Mouse (Mus musculus): ENCODE measurements around the gene Sipa1l1. TPM values are rescaled to one million over a fixed set of nuclear protein-coding genes. Genes with fewer than 3 reads are reported as not detected.
A peak's percentile ranks its signal among the peaks of the same experiment; 100 is the strongest.

Sipa1l1 gene
- polyA plus RNA-seq, 1 experiment from 2014 or later: 25.6 TPM

DNA sequence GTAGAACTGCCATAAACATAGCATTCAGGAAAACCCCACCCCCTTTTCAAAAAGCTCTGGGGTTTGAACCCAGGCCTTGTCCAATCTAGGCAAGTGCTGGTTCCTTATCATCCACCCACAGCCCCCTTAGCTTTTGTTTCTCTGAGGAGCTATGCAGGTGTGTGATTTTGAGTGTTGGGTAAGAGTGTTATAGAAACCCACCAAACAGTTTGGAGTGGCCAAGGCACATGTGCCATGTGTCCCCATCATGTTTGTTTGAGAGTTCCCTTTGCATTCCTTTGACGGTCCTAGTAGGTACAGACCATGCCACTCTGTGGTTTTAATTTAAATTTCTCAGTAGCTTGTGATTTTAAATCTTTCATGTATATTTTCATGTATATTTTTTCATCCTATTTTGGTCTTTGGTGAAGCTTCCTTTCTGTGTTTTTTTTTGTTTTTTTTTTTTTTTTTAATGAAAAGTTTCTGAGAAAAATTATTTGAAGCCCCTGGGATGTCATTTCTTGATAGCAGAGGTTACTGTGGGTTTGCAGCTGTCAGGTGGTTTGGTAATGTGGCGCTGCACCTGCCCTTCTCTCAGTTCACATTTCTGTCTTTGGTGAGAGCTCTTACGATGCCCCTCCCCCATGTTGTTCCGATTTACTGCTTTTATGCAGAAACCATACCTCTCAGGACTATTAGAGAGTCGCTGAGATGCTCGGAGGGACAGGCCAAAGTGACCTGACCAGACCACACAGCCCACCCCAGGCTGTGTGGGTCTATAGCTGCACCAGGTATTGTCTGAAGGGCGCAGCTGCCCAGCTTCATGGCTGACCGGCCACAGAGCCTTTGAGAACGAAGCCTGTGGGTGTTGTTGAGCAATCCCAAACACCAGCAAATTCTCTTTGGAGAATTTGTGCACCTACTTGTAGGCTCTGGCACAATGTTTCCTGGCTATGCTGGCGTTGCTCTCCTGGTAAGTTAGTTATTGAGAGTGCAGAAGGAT is 126.1 kb downstream of the Sipa1l1 start:
- no peaks in the 10 kb centered on the region for H3K4me1 ChIP-seq
- 70% methylated on average over 10 of the region's 10 CpGs for WGBS

DNA sequence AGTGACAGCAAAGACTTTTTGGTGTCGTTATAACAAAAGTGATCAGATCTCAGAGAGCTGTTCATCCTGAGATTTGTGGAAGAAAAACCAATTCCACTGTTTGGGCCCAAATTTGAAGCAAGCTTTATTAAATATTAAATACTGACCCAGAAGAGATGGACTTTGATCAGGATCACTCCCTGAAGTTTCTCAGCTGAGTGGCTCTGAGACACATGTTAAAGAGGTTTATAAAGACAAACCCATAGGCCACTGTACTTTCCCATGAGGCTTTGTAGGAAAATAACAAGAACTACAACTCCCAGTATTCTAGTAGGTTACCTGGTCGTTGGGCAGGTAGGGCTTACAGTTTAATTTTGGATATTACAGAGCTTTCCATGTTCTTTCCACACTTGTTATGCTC is 127.2 kb downstream of the Sipa1l1 start:
- 90% methylated on average over 2 of the region's 2 CpGs for WGBS
- no peak for ATAC-seq (replicated peaks)
- no peaks in the 10 kb centered on the region for H3K27me3 ChIP-seq
- no peak overlapping the region for H3K4me3 ChIP-seq
- H3K9ac ChIP-seq (replicated peaks): no peak overlapping the region
- no peaks in the 10 kb centered on the region for H3K36me3 ChIP-seq
- no peaks in the 10 kb centered on the region for H3K9me3 ChIP-seq
- no peaks in the 10 kb centered on the region for H3K4me1 ChIP-seq
- no peak overlapping the region for H3K4me2 ChIP-seq (replicated peaks)
- H3K27ac ChIP-seq (replicated peaks): no peak overlapping the region

More for the DNA sequence above, 126.1 kb downstream of the Sipa1l1 start:
- no peak overlapping the region for H3K27ac ChIP-seq (replicated peaks)
- H3K9me3 ChIP-seq: no peaks in the 10 kb centered on the region
- no peak overlapping the region for H3K4me2 ChIP-seq (replicated peaks)
- H3K36me3 ChIP-seq: no peaks in the 10 kb centered on the region
- H3K27me3 ChIP-seq: no peaks in the 10 kb centered on the region
- no peak for ATAC-seq (replicated peaks)
- H3K9ac ChIP-seq (replicated peaks): no peak overlapping the region
- H3K4me3 ChIP-seq: no peak overlapping the region

DNA sequence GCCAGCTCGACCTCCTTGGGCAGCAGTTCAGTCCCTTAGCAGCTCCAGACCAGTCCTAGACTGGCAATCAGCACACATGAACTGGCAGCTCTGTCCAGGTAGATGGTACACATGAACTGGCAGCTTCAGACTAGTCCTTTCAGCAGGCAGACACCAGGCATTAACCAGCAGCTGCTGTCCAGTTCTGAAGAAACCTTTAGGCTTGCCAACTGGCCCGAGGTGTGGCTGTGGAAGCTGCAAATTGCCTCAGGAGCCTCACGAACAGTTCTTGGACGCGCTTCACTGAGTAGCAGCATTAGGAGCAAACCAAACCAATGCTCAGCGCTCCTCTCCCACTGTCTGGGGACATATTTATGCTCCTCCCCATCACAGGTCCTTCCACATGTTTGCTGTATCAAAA is 128.1 kb downstream of the Sipa1l1 start:
- ATAC-seq (replicated peaks): no peak
- no peaks in the 10 kb centered on the region for H3K4me1 ChIP-seq
- H3K27me3 ChIP-seq: no peaks in the 10 kb centered on the region
- no peak overlapping the region for H3K27ac ChIP-seq (replicated peaks)
- no peak overlapping the region for H3K4me3 ChIP-seq
- WGBS: 80% methylated on average over 6 of the region's 6 CpGs
- no peaks in the 10 kb centered on the region for H3K9me3 ChIP-seq
- H3K4me2 ChIP-seq (replicated peaks): no peak overlapping the region
- H3K36me3 ChIP-seq: no peaks in the 10 kb centered on the region
- H3K9ac ChIP-seq (replicated peaks): no peak overlapping the region

DNA sequence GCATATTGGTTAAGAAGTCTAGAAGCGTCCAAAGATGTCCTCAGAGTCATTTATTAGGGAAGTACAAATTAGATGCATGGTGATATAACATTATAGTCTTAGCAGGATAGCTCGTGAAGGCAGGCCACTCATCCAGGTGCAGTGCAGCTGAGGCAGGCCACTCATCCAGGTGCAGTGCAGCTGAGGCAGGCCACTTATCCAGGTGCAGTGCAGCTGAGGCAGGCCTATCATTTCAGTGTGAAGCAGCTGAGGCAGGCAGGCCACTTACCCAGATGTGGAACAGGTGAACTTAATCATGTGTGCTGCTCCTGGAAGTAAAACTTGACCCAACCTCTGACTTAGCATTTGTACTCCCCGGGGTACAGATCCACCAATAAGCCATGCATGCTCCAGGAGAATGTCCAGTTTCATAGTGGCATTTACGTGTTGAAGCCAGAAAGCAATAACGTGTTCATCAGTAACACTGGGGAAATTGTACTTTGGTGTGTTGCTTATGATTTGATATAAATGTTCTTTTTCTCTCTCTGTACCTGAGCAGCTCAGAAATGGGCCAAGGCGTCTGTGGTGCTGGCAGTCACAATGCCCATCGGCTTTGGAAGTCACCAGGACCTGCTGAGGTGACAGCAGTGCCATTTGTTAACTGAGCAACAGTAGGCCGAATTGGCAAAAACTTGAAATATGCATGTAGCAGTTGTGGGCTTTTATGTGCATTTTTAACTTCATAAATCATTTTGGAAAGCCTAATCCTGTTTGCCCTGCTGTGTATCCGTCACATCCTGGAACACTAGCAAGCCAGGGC is 129.7 kb downstream of the Sipa1l1 start:
- Histone ChIP-seq H3K9me3 (no peaks in the 10 kb centered on the region), H3K4me2 (replicated peaks) (no peak overlapping the region), H3K36me3 (no peaks in the 10 kb centered on the region), H3K27me3 (no peaks in the 10 kb centered on the region), H3K4me1 (peaks cover 2% of the 10 kb centered on the region; the same call in 1 of the 2 replicates), H3K4me3 (no peak overlapping the region), H3K9ac (replicated peaks) (no peak overlapping the region), H3K27ac (replicated peaks) (no peak overlapping the region)
- 91% methylated on average over 9 of the region's 9 CpGs for WGBS
- no peak for ATAC-seq (replicated peaks)

DNA sequence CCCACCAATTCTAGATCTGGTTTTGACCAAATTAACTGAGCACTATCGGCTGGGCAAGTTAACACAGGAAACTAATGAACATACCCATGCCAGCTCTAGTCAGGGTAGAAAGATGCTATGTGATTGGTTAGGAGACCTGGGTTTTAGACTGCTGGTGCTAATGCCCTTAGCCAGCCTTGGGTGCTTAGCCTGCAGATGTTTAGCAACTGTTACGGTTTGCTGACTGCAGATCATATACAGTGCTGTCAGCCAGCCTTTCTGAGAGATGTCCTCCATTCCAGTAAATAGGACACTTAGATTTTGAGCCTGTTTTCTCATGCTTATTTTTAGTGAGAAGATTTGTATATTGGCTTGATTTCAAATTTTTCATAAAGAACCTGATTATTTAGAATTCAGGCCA is 135.0 kb downstream of the Sipa1l1 start:
- Histone ChIP-seq H3K27me3 (no peaks in the 10 kb centered on the region), H3K36me3 (no peaks in the 10 kb centered on the region), H3K9ac (replicated peaks) (no peak overlapping the region), H3K9me3 (no peaks in the 10 kb centered on the region), H3K4me2 (replicated peaks) (no peak overlapping the region), H3K4me1 (peaks cover 15% of the 10 kb centered on the region), H3K4me3 (no peak overlapping the region), H3K27ac (replicated peaks) (peak overlapping the region; percentile 14; the same call in 1 of the 2 replicates)
- ATAC-seq (replicated peaks): no peak
- 81% methylated on average over 2 of the region's 2 CpGs for WGBS

DNA sequence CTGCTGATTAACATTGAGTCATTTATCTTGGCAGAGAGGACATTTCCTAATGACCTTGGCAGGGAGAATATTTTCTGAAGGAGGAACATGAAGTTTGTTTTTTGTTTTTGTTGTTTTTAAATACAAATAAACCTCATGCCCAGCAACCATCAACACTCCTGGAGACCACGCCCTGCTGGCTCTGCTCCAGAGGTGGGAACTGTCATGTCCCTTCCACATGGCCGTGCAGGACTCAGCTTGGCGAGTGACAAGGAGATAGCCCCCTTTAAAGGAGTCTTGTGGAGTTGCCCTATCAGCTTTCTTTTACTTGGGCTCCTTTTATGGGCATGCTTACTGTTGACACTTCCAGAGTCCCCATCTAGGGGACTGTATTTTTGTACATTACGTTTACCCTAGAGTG is 136.9 kb downstream of the Sipa1l1 start:
- 73% methylated on average over 4 of the region's 4 CpGs for WGBS
- no peak overlapping the region for H3K27ac ChIP-seq (replicated peaks)
- H3K9ac ChIP-seq (replicated peaks): no peak overlapping the region
- no peak overlapping the region for H3K4me3 ChIP-seq
- ATAC-seq (replicated peaks): no peak
- no peaks in the 10 kb centered on the region for H3K27me3 ChIP-seq
- peaks cover 15% of the 10 kb centered on the region for H3K4me1 ChIP-seq
- no peaks in the 10 kb centered on the region for H3K36me3 ChIP-seq
- no peak overlapping the region for H3K4me2 ChIP-seq (replicated peaks)
- H3K9me3 ChIP-seq: no peaks in the 10 kb centered on the region

DNA sequence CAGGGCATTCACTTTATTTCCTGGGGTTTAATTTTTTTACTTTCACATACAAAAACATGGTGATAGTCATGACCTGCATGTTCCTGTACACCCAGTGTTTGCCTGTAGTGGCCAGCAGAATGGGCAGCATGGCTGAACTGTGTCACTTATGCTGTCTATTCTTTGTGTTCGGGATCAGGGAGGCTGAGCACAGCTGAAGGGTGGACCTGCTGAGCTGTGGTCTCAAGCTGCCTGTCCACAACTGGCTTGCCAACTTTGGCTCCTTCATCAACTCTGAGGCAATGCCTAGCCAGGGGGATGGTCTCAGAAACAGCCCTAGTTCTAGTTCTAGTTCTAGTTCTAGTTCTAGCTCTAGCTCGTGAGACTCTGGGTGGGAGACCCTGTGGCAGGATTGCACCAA is 142.5 kb downstream of the Sipa1l1 start:
- Histone ChIP-seq H3K9me3 (no peaks in the 10 kb centered on the region), H3K36me3 (no peaks in the 10 kb centered on the region), H3K4me1 (peaks cover 12% of the 10 kb centered on the region), H3K27ac (replicated peaks) (no peak overlapping the region), H3K4me2 (replicated peaks) (no peak overlapping the region), H3K9ac (replicated peaks) (no peak overlapping the region), H3K4me3 (no peak overlapping the region), H3K27me3 (no peaks in the 10 kb centered on the region)
- 70% methylated on average over 2 of the region's 2 CpGs for WGBS
- no peak for ATAC-seq (replicated peaks)

DNA sequence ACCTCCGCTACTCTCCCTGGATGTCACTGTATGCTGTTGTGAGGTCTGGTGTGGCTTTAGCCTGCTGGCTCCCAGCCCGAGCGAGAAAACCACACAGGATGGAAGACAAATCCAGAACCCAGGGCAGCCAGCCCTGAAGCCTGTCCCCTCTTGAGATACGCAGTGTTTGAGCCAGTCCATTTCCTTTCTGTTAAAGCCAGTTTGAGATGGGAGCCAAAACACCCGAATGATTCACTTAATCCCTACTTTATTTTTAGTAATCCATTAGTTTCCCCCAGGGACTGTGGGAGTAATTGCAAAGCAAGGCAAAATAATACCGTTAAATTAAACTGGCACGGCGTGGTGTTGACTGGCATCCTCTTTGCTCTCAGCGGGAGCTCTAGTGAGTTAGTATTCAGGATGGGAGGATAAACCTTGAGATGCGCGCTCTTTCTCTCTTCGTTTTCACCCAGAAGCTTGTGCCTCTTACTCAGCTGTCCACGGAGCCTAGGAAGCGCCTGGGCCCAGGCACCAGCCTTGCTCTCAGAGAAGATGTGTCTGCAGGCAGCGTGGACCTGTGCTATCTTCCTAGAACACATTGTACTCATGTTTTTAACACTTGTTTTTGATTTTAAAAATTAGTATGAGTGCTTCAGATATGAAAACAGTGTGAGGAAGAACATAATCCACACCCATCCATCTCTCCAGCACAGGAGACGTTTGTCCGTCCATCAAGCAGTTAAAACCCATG is 143.1 kb downstream of the Sipa1l1 start:
- ATAC-seq (replicated peaks): no peak
- Histone ChIP-seq H3K4me2 (replicated peaks) (no peak overlapping the region), H3K4me3 (no peak overlapping the region), H3K4me1 (peaks cover 12% of the 10 kb centered on the region), H3K36me3 (no peaks in the 10 kb centered on the region), H3K9me3 (no peaks in the 10 kb centered on the region), H3K9ac (replicated peaks) (no peak overlapping the region), H3K27me3 (no peaks in the 10 kb centered on the region), H3K27ac (replicated peaks) (no peak overlapping the region; the same call in 1 of the 2 replicates)
- 43% methylated on average over 17 of the region's 17 CpGs for WGBS

DNA sequence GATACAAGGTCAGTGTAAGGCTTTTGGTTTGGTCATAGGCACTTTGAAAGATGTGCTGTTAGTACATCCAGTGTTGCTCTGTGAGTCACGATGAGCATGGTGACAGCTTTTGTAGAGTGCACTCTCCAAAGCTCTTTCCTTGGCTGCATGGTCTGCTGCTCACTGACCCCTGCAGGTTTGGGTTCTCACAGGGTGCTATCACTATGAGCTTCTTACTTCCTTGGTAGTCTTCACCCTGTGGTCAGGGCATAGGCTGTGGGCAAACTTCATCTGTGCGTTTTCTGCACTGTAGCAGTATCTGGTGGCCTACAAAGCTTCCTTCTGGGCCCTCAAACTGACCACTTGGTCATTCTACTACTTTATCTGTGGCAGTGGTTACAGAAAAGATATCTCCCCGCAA is 144.0 kb downstream of the Sipa1l1 start:
- WGBS: 97% methylated on average over 3 of the region's 3 CpGs
- no peak overlapping the region for H3K9ac ChIP-seq (replicated peaks)
- H3K4me2 ChIP-seq (replicated peaks): no peak overlapping the region
- no peak for ATAC-seq (replicated peaks)
- H3K36me3 ChIP-seq: no peaks in the 10 kb centered on the region
- no peaks in the 10 kb centered on the region for H3K9me3 ChIP-seq
- H3K27me3 ChIP-seq: no peaks in the 10 kb centered on the region
- H3K4me3 ChIP-seq: no peak overlapping the region
- peaks cover 12% of the 10 kb centered on the region for H3K4me1 ChIP-seq
- no peak overlapping the region for H3K27ac ChIP-seq (replicated peaks)

DNA sequence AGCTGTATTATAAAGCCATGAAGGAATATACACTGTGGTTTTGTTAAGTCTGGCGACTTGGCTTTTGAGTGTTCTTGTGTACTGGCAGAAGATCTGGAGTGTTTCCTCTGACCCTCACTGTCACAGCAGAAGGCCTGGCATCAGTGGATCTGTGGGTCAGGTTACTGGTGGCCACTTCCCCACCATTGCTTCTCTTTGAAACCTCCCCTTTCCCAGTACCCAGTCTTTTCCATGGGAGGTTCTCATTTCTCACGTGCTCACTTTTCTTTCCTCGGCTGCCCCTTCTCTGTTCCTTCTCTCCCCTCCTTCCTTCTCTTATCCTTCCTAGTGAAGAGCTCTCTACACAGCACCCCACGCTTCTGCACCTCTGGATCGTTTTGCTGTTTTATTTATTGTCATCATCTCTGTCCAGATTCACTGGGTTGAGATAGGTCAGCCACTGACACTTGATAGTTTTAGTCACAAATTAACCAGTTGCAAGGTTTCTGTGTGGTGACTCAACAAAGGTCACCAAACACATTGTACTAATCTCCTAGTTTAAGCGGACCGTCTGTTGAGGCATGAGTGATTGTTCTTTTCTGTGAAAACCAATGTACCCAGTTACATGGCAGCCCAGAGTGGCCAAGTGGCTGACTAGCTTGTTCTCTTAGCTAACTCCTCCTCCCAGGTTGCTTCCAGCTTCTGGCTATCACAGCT is 150.5 kb downstream of the Sipa1l1 start:
- 88% methylated on average over 7 of the region's 7 CpGs for whole genome bisulfite sequencing
- Histone ChIP-seq H3K9ac (replicated peaks) (no peak overlapping the region), H3K9me3 (no peaks in the 10 kb centered on the region), H3K27ac (replicated peaks) (no peak overlapping the region), H3K4me1 (no peaks in the 10 kb centered on the region), H3K36me3 (no peaks in the 10 kb centered on the region), H3K27me3 (no peaks in the 10 kb centered on the region), H3K4me3 (no peak overlapping the region), H3K4me2 (replicated peaks) (no peak overlapping the region)
- no peak for ATAC-seq (replicated peaks)

DNA sequence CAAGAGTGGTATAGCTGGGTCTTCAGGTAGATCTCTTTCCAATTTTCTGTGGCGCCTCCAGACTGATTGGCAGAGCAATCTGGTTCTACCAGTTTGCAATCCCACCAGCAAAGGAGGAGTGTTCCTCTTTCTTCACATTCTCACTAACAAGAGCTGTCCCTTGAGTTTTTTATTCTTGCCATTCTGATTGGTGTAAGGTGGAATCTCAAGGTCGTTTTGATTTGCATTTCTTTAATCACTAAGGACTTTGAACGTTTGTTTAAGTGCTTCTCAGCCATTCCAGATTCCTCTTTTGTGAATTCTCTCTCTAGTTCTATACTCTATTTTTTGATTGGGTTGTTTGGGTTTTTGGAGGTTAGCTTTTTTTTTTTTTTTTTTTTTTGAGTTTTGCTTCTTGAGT is 151.1 kb downstream of the Sipa1l1 start:
- H3K4me3 ChIP-seq: no peak overlapping the region
- H3K9ac ChIP-seq (replicated peaks): no peak overlapping the region
- no peak overlapping the region for H3K27ac ChIP-seq (replicated peaks)
- WGBS: 54% methylated on average over 3 of the region's 3 CpGs
- no peaks in the 10 kb centered on the region for H3K36me3 ChIP-seq
- no peak overlapping the region for H3K4me2 ChIP-seq (replicated peaks)
- no peak for ATAC-seq (replicated peaks)
- no peaks in the 10 kb centered on the region for H3K9me3 ChIP-seq
- H3K4me1 ChIP-seq: no peaks in the 10 kb centered on the region
- H3K27me3 ChIP-seq: no peaks in the 10 kb centered on the region

Measured in forebrain, embryonic 15.5 days (tissue).